Comparison of ENCODE assay signal across 19 mouse cellular contexts in genomic region chr1:105170114-105170506, GRCm38 (mm10).
DNase-seq lines count a peak whose midpoint lies in the region; ATAC-seq and TF ChIP-seq lines count a peak whose summit lies in the region.
"Had no signal": no experiment of that assay in that cellular context is flagged by ENCODE, and none has a peak within 500 bp of the region (broad histone marks: within the 10 kb centered on the region; RNA-seq: fewer than 3 reads in every experiment).

No protein-coding gene starts in this region.

- no peaks in the 10 kb centered on the region for H3K4me1 ChIP-seq in heart, embryonic 11.5 days (ENCODE audit: control insufficient read depth, insufficient read depth, low read length)
- H3K4me1 ChIP-seq in hindbrain, postnatal 0 days (ENCODE audit: insufficient read depth, low read length): no peaks in the 10 kb centered on the region
- H3K4me1 ChIP-seq: forebrain, embryonic 15.5 days; heart, embryonic 10.5 days; megakaryocyte, embryonic 14.5 days; neural tube, embryonic 12.5 days had no signal

- H3K27ac ChIP-seq in heart, embryonic 11.5 days (ENCODE audit: low read depth, low read length): no peak overlapping the region
- no peak overlapping the region for H3K27ac ChIP-seq in hindbrain, postnatal 0 days
- H3K27ac ChIP-seq: forebrain, embryonic 15.5 days; heart, embryonic 10.5 days; liver, embryonic 14.5 days; neural tube, embryonic 12.5 days had no signal

- ATAC-seq in heart, embryonic 11.5 days (replicated peaks; ENCODE audit: insufficient number of reproducible peaks, low FRiP score, low TSS enrichment): no peak
- peak; percentile 85 for ATAC-seq in megakaryocyte progenitor cell, adult 5-6 weeks (replicated peaks; ENCODE audit: poor library complexity)
- ATAC-seq in hindbrain, postnatal 0 days: no peak
- ATAC-seq: forebrain, embryonic 15.5 days; inflammation-experienced regulatory T-cells, adult 6 months had no signal

- H3K36me3 ChIP-seq in heart, embryonic 11.5 days (ENCODE audit: control insufficient read depth, insufficient read depth, low read length): no peaks in the 10 kb centered on the region
- no peaks in the 10 kb centered on the region for H3K36me3 ChIP-seq in hindbrain, postnatal 0 days (ENCODE audit: insufficient read depth, low read length)
- H3K36me3 ChIP-seq: forebrain, embryonic 15.5 days; heart, embryonic 10.5 days; neural tube, embryonic 12.5 days had no signal

- peak; percentile 88 for DNase-seq in heart, adult 11 months
- DNase-seq in spleen, postnatal 36 days (ENCODE audit: low spot score in 2 of 2): peak; percentile 1 to 14
- no peak for DNase-seq in spleen, postnatal 14 days (ENCODE audit: low spot score in 2 of 2)
- no peak for DNase-seq in adrenal gland, postnatal 25 days
- no peak for DNase-seq in hindbrain, postnatal 0 days (ENCODE audit: low spot score)
- DNase-seq in left cerebral cortex, adult 8-10 months (ENCODE audit: low spot score in 2 of 2): no peak
- DNase-seq: cerebellum, postnatal 10 days; gastrocnemius, postnatal 10 days; heart, postnatal 4 days; kidney, postnatal 36 days; thymus, postnatal 25 days had no signal

- no peaks in the 10 kb centered on the region for H3K27me3 ChIP-seq in heart, embryonic 11.5 days (ENCODE audit: control insufficient read depth, insufficient read depth, low read length)
- H3K27me3 ChIP-seq in hindbrain, postnatal 0 days (ENCODE audit: insufficient read depth, low read length): no peaks in the 10 kb centered on the region
- H3K27me3 ChIP-seq: forebrain, embryonic 15.5 days; megakaryocyte, embryonic 14.5 days; neural tube, embryonic 12.5 days had no signal

- no peak overlapping the region for H3K4me3 ChIP-seq in heart, embryonic 11.5 days (ENCODE audit: low read depth, low read length)
- H3K4me3 ChIP-seq in hindbrain, postnatal 0 days (ENCODE audit: low read length): no peak overlapping the region
- H3K4me3 ChIP-seq: forebrain, embryonic 15.5 days; heart, embryonic 10.5 days; megakaryocyte, embryonic 14.5 days; neural tube, embryonic 12.5 days had no signal

- WGBS in heart, embryonic 11.5 days (ENCODE audit: insufficient replicate concordance): 86% methylated on average over 4 of the region's 4 CpGs
- 94% methylated on average over 4 of the region's 4 CpGs for WGBS in hindbrain, postnatal 0 days

- H3K9ac ChIP-seq in heart, embryonic 11.5 days (ENCODE audit: low read depth, low read length): no peak overlapping the region
- H3K9ac ChIP-seq in hindbrain, postnatal 0 days (replicated peaks; ENCODE audit: low read length): no peak overlapping the region
- H3K9ac ChIP-seq: forebrain, embryonic 15.5 days; liver, embryonic 14.5 days; neural tube, embryonic 12.5 days had no signal

- no peak overlapping the region for H3K4me2 ChIP-seq in heart, embryonic 11.5 days
- no peak overlapping the region for H3K4me2 ChIP-seq in hindbrain, postnatal 0 days (ENCODE audit: low read depth, low read length)
- H3K4me2 ChIP-seq: forebrain, embryonic 15.5 days; neural tube, embryonic 12.5 days had no signal

- TF ChIP-seq CTCF in hindbrain, postnatal 0 days (IDR thresholded peaks at IDR 0.05; ENCODE audit: low read depth): no peak

- no peaks in the 10 kb centered on the region for H3K9me3 ChIP-seq in heart, embryonic 11.5 days (replicated peaks; ENCODE audit: control insufficient read depth, low read length)
- no peaks in the 10 kb centered on the region for H3K9me3 ChIP-seq in hindbrain, postnatal 0 days (ENCODE audit: low read length)
- H3K9me3 ChIP-seq: forebrain, embryonic 15.5 days; heart, embryonic 10.5 days; neural tube, embryonic 12.5 days had no signal

Comparison
In these comparisons a context has a peak if more than half of its experiments do, and no peak if none do; other contexts are left out.
1. DNase-seq: peak in heart, adult 11 months (single experiment) and spleen, postnatal 36 days (2 of 2); none in spleen, postnatal 14 days (0 of 2), adrenal gland, postnatal 25 days (single experiment), hindbrain, postnatal 0 days (single experiment) and left cerebral cortex, adult 8-10 months (0 of 2).